Mouse (Mus musculus): ENCODE measurements around the gene Ncbp3.

Gene Ncbp3

GRCm38 (mm10) chr11:73084303-73084702 is 36.7 kb downstream of the Ncbp3 start:
- in situ Hi-C loops (cut with MboI, MseI), result no loop called here

GRCm38 (mm10) chr11:73084804-73085231 is 37.2 kb downstream of the Ncbp3 start:
- in situ Hi-C loops (cut with MboI, MseI), result no loop called here

GRCm38 (mm10) chr11:73085391-73085790 is 37.8 kb downstream of the Ncbp3 start:
- in situ Hi-C loops (cut with MboI, MseI), result no loop called here

- in situ Hi-C loops (cut with MboI, MseI), result no loop called here
Observed at GRCm38 (mm10) chr11:73087700-73088480, 40.3 kb downstream of the Ncbp3 start.

- in situ Hi-C loops (cut with MboI, MseI), result no loop called here
Observed at GRCm38 (mm10) chr11:73090283-73090682, 42.7 kb downstream of the Ncbp3 start, which contains the start of gene Itgae. Itgae (plus strand) TSS chr11:73090583.

- in situ Hi-C loops (cut with MboI, MseI), result no loop called here
Observed at GRCm38 (mm10) chr11:73090826-73091225, 43.2 kb downstream of the Ncbp3 start.

GRCm38 (mm10) chr11:73092057-73092456 is 44.5 kb downstream of the Ncbp3 start:
- in situ Hi-C loops (cut with MboI, MseI), result no loop called here

- in situ Hi-C loops (cut with MboI, MseI), result no loop called here
Observed at GRCm38 (mm10) chr11:73092877-73093276, 45.3 kb downstream of the Ncbp3 start.

- in situ Hi-C loops (cut with MboI, MseI), result no loop called here
Observed at GRCm38 (mm10) chr11:73094231-73094995, 46.8 kb downstream of the Ncbp3 start.

GRCm38 (mm10) chr11:73098860-73099259 is 51.3 kb downstream of the Ncbp3 start:
- in situ Hi-C loops (cut with MboI, MseI), result no loop called here

- in situ Hi-C loops (cut with MboI, MseI), result no loop called here
Observed at GRCm38 (mm10) chr11:73099976-73100750, 52.6 kb downstream of the Ncbp3 start.

GRCm38 (mm10) chr11:73101308-73101707 is 53.7 kb downstream of the Ncbp3 start:
- in situ Hi-C loops (cut with MboI, MseI), result no loop called here

GRCm38 (mm10) chr11:73105246-73105645 is 57.7 kb downstream of the Ncbp3 start:
- in situ Hi-C loops (cut with MboI, MseI), result loop anchor here in 1 of 2 experiments (5.0 kb wide), 1 partner anchor 33 kb away; no protein-coding TSS in a partner anchor

GRCm38 (mm10) chr11:73107358-73107757 is 59.8 kb downstream of the Ncbp3 start:
- in situ Hi-C loops (cut with MboI, MseI), result loop anchor here in 1 of 2 experiments (5.0 kb wide), 1 partner anchor 35 kb away; no protein-coding TSS in a partner anchor

- in situ Hi-C loops (cut with MboI, MseI), result loop anchor here in 1 of 2 experiments (5.0 kb wide), 1 partner anchor 36 kb away; no protein-coding TSS in a partner anchor
Observed at GRCm38 (mm10) chr11:73108195-73108897, 60.8 kb downstream of the Ncbp3 start.

- in situ Hi-C loops (cut with MboI, MseI), result loop anchor here in 1 of 2 experiments (5.0 kb wide), 1 partner anchor 37 kb away; no protein-coding TSS in a partner anchor
Observed at GRCm38 (mm10) chr11:73108898-73109625, 61.5 kb downstream of the Ncbp3 start.

GRCm38 (mm10) chr11:73109941-73110340 is 62.4 kb downstream of the Ncbp3 start:
- in situ Hi-C loops (cut with MboI, MseI), result loop anchor here in 1 of 2 experiments (5.0 kb wide), 1 partner anchor 38 kb away; no protein-coding TSS in a partner anchor

- in situ Hi-C loops (cut with MboI, MseI), result no loop called here
Observed at GRCm38 (mm10) chr11:73111414-73111813, 63.8 kb downstream of the Ncbp3 start.

- in situ Hi-C loops (cut with MboI, MseI), result no loop called here
Observed at GRCm38 (mm10) chr11:73126495-73126894, 78.9 kb downstream of the Ncbp3 start.

GRCm38 (mm10) chr11:73131020-73131419 is 83.4 kb downstream of the Ncbp3 start:
- in situ Hi-C loops (cut with MboI, MseI), result loop anchor here (5.0 to 10.0 kb wide), 2 partner anchors 41 to 56 kb away; no protein-coding TSS in a partner anchor

All from T-helper 17 cell (primary cell).